Mouse (Mus musculus): ENCODE data around the gene Cxcl14.

DNA sequence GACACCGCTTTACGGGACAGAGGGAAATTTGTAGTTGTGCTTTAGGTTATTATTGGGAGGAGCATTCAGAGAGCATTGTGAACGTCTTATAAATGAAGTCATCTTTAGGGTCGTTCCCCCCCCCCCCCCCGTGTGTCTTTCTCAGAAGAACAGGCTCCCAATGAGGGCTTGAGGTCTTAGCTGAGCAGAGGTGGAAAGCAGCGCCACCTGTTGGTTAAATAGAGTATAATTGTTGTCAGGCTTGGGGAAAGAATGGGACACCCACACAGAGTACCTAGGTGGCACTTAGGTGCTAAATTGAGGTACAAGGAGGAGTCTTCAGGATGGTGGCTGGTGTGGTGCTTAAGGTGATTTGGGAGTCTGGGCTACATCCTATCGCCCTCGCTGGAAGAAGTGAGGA, 29.9 kb downstream of the Cxcl14 start:
- peak; percentile 80 for TF ChIP-seq CTCF (IDR thresholded peaks at IDR 0.05; ENCODE audit: low read depth)
- TF ChIP-seq EP300 (optimal IDR thresholded peaks at IDR 0.05): no peak
